Mouse (Mus musculus): ENCODE results near the gene Sdr9c7. TPM values are rescaled to one million over a fixed set of nuclear protein-coding genes. Genes with fewer than 3 reads are reported as not detected.

The Sdr9c7 gene
- 16.4 and 16.8 TPM in 2 replicates for polyA plus RNA-seq (2015; fragmentation: Nextera tagmentation; extraction: Ambion mirVana)

GRCm38 (mm10) chr10:127898218-127898617 is at the start of gene Sdr9c7:
Gene Sdr9c7, plus strand, starts transcription at chr10:127898518.
- H3K27ac ChIP-seq = no peak within 1 kb of the TSS; the same call in 1 of the 2 replicates
- no peak for ATAC-seq (ENCODE audit: insufficient number of reproducible peaks, low FRiP score, low TSS enrichment, low read depth)
- H3K9ac ChIP-seq = no peak within 1 kb of the TSS
- no peaks in the 10 kb centered on the region for H3K27me3 ChIP-seq
- no peaks in the 10 kb centered on the region for H3K9me3 ChIP-seq
- no peaks in the 10 kb centered on the region for H3K36me3 ChIP-seq
- WGBS = 73% methylated on average over 2 of the region's 2 CpGs
- no peak within 1 kb of the TSS for H3K4me3 ChIP-seq
- H3K4me2 ChIP-seq = no peak within 1 kb of the TSS
- H3K4me1 ChIP-seq = no peaks in the 10 kb centered on the region

GRCm38 (mm10) chr10:127849628-127850027 is 48.7 kb upstream of the Sdr9c7 start, which contains the start of gene Rdh19:
Gene Rdh19, plus strand, starts transcription at chr10:127849928.
- Histone ChIP-seq H3K36me3 (no peaks in the 10 kb centered on the region), H3K27ac (no peak within 1 kb of the TSS), H3K9me3 (no peaks in the 10 kb centered on the region), H3K4me2 (no peak within 1 kb of the TSS), H3K9ac (no peak within 1 kb of the TSS), H3K27me3 (no peaks in the 10 kb centered on the region), H3K4me1 (no peaks in the 10 kb centered on the region), H3K4me3 (no peak within 1 kb of the TSS)
- ATAC-seq (ENCODE audit: insufficient number of reproducible peaks, low FRiP score, low TSS enrichment, low read depth) = no peak
- 62% methylated on average over 1 of the region's 1 CpGs for WGBS

GRCm38 (mm10) chr10:127856376-127856775 is 41.9 kb upstream of the Sdr9c7 start:
- Histone ChIP-seq H3K4me2 (no peak overlapping the region), H3K9ac (no peak overlapping the region), H3K4me3 (no peak overlapping the region), H3K9me3 (no peaks in the 10 kb centered on the region), H3K27me3 (no peaks in the 10 kb centered on the region), H3K4me1 (no peaks in the 10 kb centered on the region), H3K27ac (no peak overlapping the region), H3K36me3 (no peaks in the 10 kb centered on the region)
- ATAC-seq (ENCODE audit: insufficient number of reproducible peaks, low FRiP score, low TSS enrichment, low read depth) = no peak

GRCm38 (mm10) chr10:127864931-127865330 is 33.4 kb upstream of the Sdr9c7 start:
- Histone ChIP-seq H3K4me1 (no peaks in the 10 kb centered on the region), H3K36me3 (no peaks in the 10 kb centered on the region), H3K4me2 (no peak overlapping the region), H3K27me3 (no peaks in the 10 kb centered on the region), H3K27ac (no peak overlapping the region), H3K4me3 (no peak overlapping the region), H3K9me3 (no peaks in the 10 kb centered on the region), H3K9ac (no peak overlapping the region)
- no peak for ATAC-seq (ENCODE audit: insufficient number of reproducible peaks, low FRiP score, low TSS enrichment, low read depth)

GRCm38 (mm10) chr10:127866232-127866631 is 32.1 kb upstream of the Sdr9c7 start, which contains the start of gene Rdh16f2:
Gene Rdh16f2, plus strand, starts transcription at chr10:127866474.
- no peak within 1 kb of the TSS for H3K9ac ChIP-seq
- no peak within 1 kb of the TSS for H3K4me3 ChIP-seq
- H3K27ac ChIP-seq = no peak within 1 kb of the TSS
- H3K36me3 ChIP-seq = no peaks in the 10 kb centered on the region
- no peaks in the 10 kb centered on the region for H3K4me1 ChIP-seq
- ATAC-seq (ENCODE audit: insufficient number of reproducible peaks, low FRiP score, low TSS enrichment, low read depth) = no peak
- WGBS = 81% methylated on average over 3 of the region's 3 CpGs
- H3K4me2 ChIP-seq = no peak within 1 kb of the TSS
- H3K27me3 ChIP-seq = no peaks in the 10 kb centered on the region
- H3K9me3 ChIP-seq = no peaks in the 10 kb centered on the region

- Histone ChIP-seq H3K4me1 (no peaks in the 10 kb centered on the region), H3K36me3 (no peaks in the 10 kb centered on the region), H3K9me3 (no peaks in the 10 kb centered on the region), H3K4me2 (no peak overlapping the region), H3K27ac (no peak overlapping the region), H3K9ac (no peak overlapping the region), H3K27me3 (no peaks in the 10 kb centered on the region), H3K4me3 (no peak overlapping the region)
- ATAC-seq (ENCODE audit: insufficient number of reproducible peaks, low FRiP score, low TSS enrichment, low read depth) = no peak
- WGBS = 66% methylated on average over 4 of the region's 4 CpGs
Observed at GRCm38 (mm10) chr10:127872484-127872883, 25.8 kb upstream of the Sdr9c7 start.

- H3K27ac ChIP-seq = no peak overlapping the region
- H3K4me3 ChIP-seq = no peak overlapping the region
- no peaks in the 10 kb centered on the region for H3K9me3 ChIP-seq
- H3K4me2 ChIP-seq = no peak overlapping the region
- no peak for ATAC-seq (ENCODE audit: insufficient number of reproducible peaks, low FRiP score, low TSS enrichment, low read depth)
- no peaks in the 10 kb centered on the region for H3K27me3 ChIP-seq
- no peaks in the 10 kb centered on the region for H3K4me1 ChIP-seq
- 49% methylated on average over 2 of the region's 2 CpGs for WGBS
- no peaks in the 10 kb centered on the region for H3K36me3 ChIP-seq
- H3K9ac ChIP-seq = no peak overlapping the region
Observed at GRCm38 (mm10) chr10:127877681-127878080, 20.6 kb upstream of the Sdr9c7 start.

GRCm38 (mm10) chr10:127878262-127879057 is 19.9 kb upstream of the Sdr9c7 start:
- Histone ChIP-seq H3K9me3 (no peaks in the 10 kb centered on the region), H3K4me2 (no peak overlapping the region), H3K4me1 (no peaks in the 10 kb centered on the region), H3K4me3 (no peak overlapping the region), H3K27ac (no peak overlapping the region), H3K27me3 (no peaks in the 10 kb centered on the region), H3K36me3 (no peaks in the 10 kb centered on the region), H3K9ac (no peak overlapping the region)
- WGBS = 68% methylated on average over 3 of the region's 3 CpGs
- ATAC-seq (ENCODE audit: insufficient number of reproducible peaks, low FRiP score, low TSS enrichment, low read depth) = no peak

GRCm38 (mm10) chr10:127879155-127879688 is 19.1 kb upstream of the Sdr9c7 start:
- no peaks in the 10 kb centered on the region for H3K4me1 ChIP-seq
- no peak for ATAC-seq (ENCODE audit: insufficient number of reproducible peaks, low FRiP score, low TSS enrichment, low read depth)
- no peaks in the 10 kb centered on the region for H3K36me3 ChIP-seq
- H3K27ac ChIP-seq = no peak overlapping the region
- no peaks in the 10 kb centered on the region for H3K9me3 ChIP-seq
- H3K4me2 ChIP-seq = no peak overlapping the region
- no peaks in the 10 kb centered on the region for H3K27me3 ChIP-seq
- WGBS = 70% methylated on average over 3 of the region's 3 CpGs
- H3K4me3 ChIP-seq = no peak overlapping the region
- no peak overlapping the region for H3K9ac ChIP-seq

GRCm38 (mm10) chr10:127881041-127881440 is 17.3 kb upstream of the Sdr9c7 start:
- H3K4me3 ChIP-seq = no peak overlapping the region
- 78% methylated on average over 4 of the region's 4 CpGs for WGBS

GRCm38 (mm10) chr10:127886551-127886950 is 11.8 kb upstream of the Sdr9c7 start:
- 52% methylated on average over 1 of the region's 1 CpGs for WGBS

More at GRCm38 (mm10) chr10:127881041-127881440, 17.3 kb upstream of the Sdr9c7 start:
- H3K4me1 ChIP-seq = no peaks in the 10 kb centered on the region
- H3K9ac ChIP-seq = no peak overlapping the region
- H3K4me2 ChIP-seq = no peak overlapping the region
- H3K9me3 ChIP-seq = no peaks in the 10 kb centered on the region
- no peaks in the 10 kb centered on the region for H3K36me3 ChIP-seq
- no peak for ATAC-seq (ENCODE audit: insufficient number of reproducible peaks, low FRiP score, low TSS enrichment, low read depth)
- H3K27me3 ChIP-seq = no peaks in the 10 kb centered on the region
- H3K27ac ChIP-seq = no peak overlapping the region

GRCm38 (mm10) chr10:127886971-127887370 is 11.3 kb upstream of the Sdr9c7 start:
- ATAC-seq (ENCODE audit: insufficient number of reproducible peaks, low FRiP score, low TSS enrichment, low read depth) = no peak
- Histone ChIP-seq H3K4me1 (no peaks in the 10 kb centered on the region), H3K4me3 (no peak overlapping the region), H3K9me3 (no peaks in the 10 kb centered on the region), H3K27ac (no peak overlapping the region), H3K4me2 (no peak overlapping the region), H3K9ac (no peak overlapping the region), H3K36me3 (no peaks in the 10 kb centered on the region), H3K27me3 (no peaks in the 10 kb centered on the region)
- WGBS = 65% methylated on average over 4 of the region's 4 CpGs

More at GRCm38 (mm10) chr10:127886551-127886950, 11.8 kb upstream of the Sdr9c7 start:
- no peak overlapping the region for H3K27ac ChIP-seq
- H3K4me1 ChIP-seq = no peaks in the 10 kb centered on the region
- H3K9me3 ChIP-seq = no peaks in the 10 kb centered on the region
- ATAC-seq (ENCODE audit: insufficient number of reproducible peaks, low FRiP score, low TSS enrichment, low read depth) = no peak
- no peaks in the 10 kb centered on the region for H3K27me3 ChIP-seq
- H3K9ac ChIP-seq = no peak overlapping the region
- no peak overlapping the region for H3K4me2 ChIP-seq
- H3K4me3 ChIP-seq = no peak overlapping the region
- H3K36me3 ChIP-seq = no peaks in the 10 kb centered on the region

Measured in limb, embryonic 15.5 days (tissue).